Mouse (Mus musculus) heart, embryonic 14.5 days (tissue): ENCODE measurements around the gene Apoo. TPM values are rescaled to one million over a fixed set of nuclear protein-coding genes. Genes with fewer than 3 reads are reported as not detected.
"Not testable (repeated sequence)": the region's sequence is repeated elsewhere in the genome, so short reads cannot be mapped to it uniquely, and the experiment has no call there.

Experiments used
- ATAC-seq: fragments of 200-750 bp; cut with Nextera tagmentation; 2 replicates; pipeline ENCODE4 v1.8.0; 2017; ENCODE audit warnings: low read depth, moderate TSS enrichment; ENCODE audit not compliant: insufficient number of reproducible peaks, insufficient read depth, low FRiP score
- H3K27ac ChIP-seq, 2 experiments: fragments of 200-500 bp in 1 of 2; fragments of 300-500 bp in 1 of 2; sonication (generic) in 1 of 2; replicated peaks in 1 of 2; 2 replicates each; pipeline ENCODE4 v1.5.1; 2012 to 2014; ENCODE audit warnings: low read depth in 2 of 2, low read length in 2 of 2, control low read depth in 1 of 2, mild to moderate bottlenecking in 1 of 2, mixed read lengths in 1 of 2; ENCODE audit not compliant: control insufficient read depth in 1 of 2, insufficient read depth in 1 of 2
- H3K27me3 ChIP-seq: fragments of 300-500 bp; sonication (generic); 2 replicates; pipeline ENCODE4 v1.6.1; 2014; ENCODE audit warnings: mild to moderate bottlenecking, low read length, control low read depth; ENCODE audit not compliant: control insufficient read depth, insufficient read depth
- H3K36me3 ChIP-seq: fragments of 300-500 bp; sonication (generic); 2 replicates; pipeline ENCODE4 v1.6.1; 2014; ENCODE audit warnings: mild to moderate bottlenecking, control low read depth, low read length, mixed read lengths; ENCODE audit not compliant: control insufficient read depth, insufficient read depth
- H3K4me1 ChIP-seq, 2 experiments: fragments of 200-500 bp in 1 of 2; fragments of 300-500 bp in 1 of 2; sonication (generic) in 1 of 2; 2 replicates each; pipeline ENCODE4 v1.6.1; 2012 to 2014; ENCODE audit warnings: low read length in 2 of 2, control low read depth in 1 of 2, mixed read lengths in 1 of 2; ENCODE audit not compliant: control insufficient read depth in 2 of 2, insufficient read depth in 2 of 2
- H3K4me2 ChIP-seq: fragments of 300-500 bp; sonication (generic); 2 replicates; pipeline ENCODE4 v1.6.1; 2014; ENCODE audit warnings: mild to moderate bottlenecking, low read length
- H3K4me3 ChIP-seq, 2 experiments: fragments of 200-500 bp in 1 of 2; fragments of 300-500 bp in 1 of 2; sonication (generic) in 1 of 2; 2 replicates each; pipeline ENCODE4 v1.5.1; 2012 to 2014; ENCODE audit warnings: low read length in 2 of 2, mild to moderate bottlenecking in 2 of 2, control low read depth in 1 of 2, low read depth in 1 of 2, moderate library complexity in 1 of 2; ENCODE audit not compliant: control insufficient read depth in 1 of 2, insufficient read depth in 1 of 2
- H3K9ac ChIP-seq: fragments of 300-500 bp; sonication (generic); 2 replicates; pipeline ENCODE4 v1.6.1; 2014; ENCODE audit warnings: mild to moderate bottlenecking, low read length
- H3K9me3 ChIP-seq: fragments of 300-500 bp; sonication (generic); 2 replicates; pipeline ENCODE4 v1.6.1; 2016; ENCODE audit warnings: low read length, control low read depth; ENCODE audit not compliant: control insufficient read depth
- WGBS: fragments of 180-500 bp; shearing (Covaris S2); extraction: QIAGEN DNeasy Blood & Tissue Kit; methylation state at CpG from one replicate; pipeline ENCODE4 v1.1.7; 2014; 5-methylcytosine and 5-hydroxymethylcytosine counted together
- microRNA-seq: library from miRNA; unstranded; fragments of <30 nt; microRNA quantifications from one replicate; pipeline ENCODE4, GENCODE M21; 2016
- polyA plus RNA-seq: library from polyadenylated mRNA; unstranded; fragments of >200 nt; fragmentation: Nextera tagmentation; extraction: Ambion mirVana; gene quantifications from 2 replicates; pipeline ENCODE4 v1.2.1, GENCODE M21; 2014

Apoo gene
- polyA plus RNA-seq, 1 experiment from 2014 or later: 221 TPM

DNA sequence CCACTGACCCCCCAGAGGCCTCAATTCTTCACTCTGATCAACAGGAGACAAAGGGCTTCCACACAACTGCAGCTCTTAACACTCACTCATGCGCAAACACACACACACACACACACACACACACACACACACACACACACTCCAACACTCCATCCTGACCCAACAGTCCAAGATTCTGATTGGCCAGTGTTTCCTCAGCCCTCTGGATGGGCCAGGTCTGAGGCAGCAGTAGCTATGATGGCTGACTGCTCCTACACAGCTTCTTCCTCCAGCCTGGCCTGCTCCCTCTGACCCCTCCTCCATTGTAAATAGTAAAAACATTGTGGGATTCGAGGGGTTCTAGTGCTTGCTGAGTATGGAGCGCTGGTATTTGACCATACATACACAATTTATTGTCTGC, 94.6 kb downstream of the Apoo start:
- H3K27me3 ChIP-seq, ATAC-seq, H3K4me2 ChIP-seq, H3K9ac ChIP-seq, H3K27ac ChIP-seq, H3K9me3 ChIP-seq, H3K4me3 ChIP-seq, H3K4me1 ChIP-seq, H3K36me3 ChIP-seq: not testable (repeated sequence)
- WGBS: 100% methylated on average over 1 of the region's 3 CpGs

DNA sequence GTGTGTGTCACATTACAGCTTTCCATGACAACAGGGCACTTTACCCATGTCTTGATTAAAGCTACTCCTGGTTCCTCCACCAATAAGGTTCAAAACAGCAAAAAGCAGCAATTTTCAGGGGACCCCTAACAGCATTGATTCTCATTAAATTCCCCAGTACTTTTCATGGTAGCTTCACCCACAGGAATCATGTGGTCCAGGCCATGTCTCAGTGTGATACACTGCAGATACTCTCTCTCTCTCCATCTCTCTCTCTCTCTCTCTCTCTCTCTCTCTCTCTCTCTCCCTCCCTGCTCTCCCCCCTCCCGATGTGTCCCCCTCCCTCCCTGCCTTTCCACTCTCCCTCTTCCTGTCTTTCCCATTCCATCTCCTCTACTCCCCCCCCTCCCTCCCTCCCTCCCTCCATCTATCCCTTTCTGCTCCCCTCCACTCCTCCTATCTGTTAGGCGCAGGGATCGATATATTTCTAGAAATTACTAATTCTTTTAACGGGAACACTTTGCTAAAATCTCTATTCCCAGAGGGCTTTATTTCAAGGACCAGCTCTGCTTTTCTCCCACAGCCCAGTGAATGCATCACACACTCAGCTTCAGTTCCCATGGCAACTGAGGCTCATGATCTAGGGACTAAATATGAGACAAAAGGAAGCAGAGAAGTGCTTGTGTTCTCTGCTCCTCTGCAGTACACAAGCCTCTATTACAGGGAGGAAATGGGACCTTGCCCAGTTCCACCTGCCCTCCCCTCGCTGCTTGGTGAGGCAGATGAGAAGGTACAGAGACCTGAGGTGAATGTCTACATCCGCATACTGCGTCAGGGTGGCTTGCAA, 95.9 kb downstream of the Apoo start:
- H3K4me1 ChIP-seq, H3K36me3 ChIP-seq, H3K4me3 ChIP-seq, ATAC-seq, H3K4me2 ChIP-seq, H3K9me3 ChIP-seq, H3K27ac ChIP-seq, H3K27me3 ChIP-seq, H3K9ac ChIP-seq: not testable (repeated sequence)
- WGBS: no CpG with 5 or more reads among the region's 7 CpGs

Small RNA genes lying within 50 kb of the gene (microRNA-seq; reads per million reads assigned to microRNA genes)
- gene Gm44477: not detected

Other genes with a start within 250 kb of the Apoo start
- 23.7 and 28.2 TPM in 2 replicates for gene Zfx, start 243.4 kb upstream of the Apoo start, polyA plus RNA-seq
- gene Eif2s3x, start 154.3 kb upstream of the Apoo start, polyA plus RNA-seq: 46.9 and 75.7 TPM in 2 replicates
- gene Klhl15, start 132.5 kb upstream of the Apoo start, polyA plus RNA-seq: 5.9 and 6.9 TPM in 2 replicates
- gene Fam90a1b, start 340 bp upstream of the Apoo start, polyA plus RNA-seq: not detected in 2 replicates
- gene Maged1, start 175.0 kb downstream of the Apoo start, polyA plus RNA-seq: 476 and 520 TPM in 2 replicates